Mouse (Mus musculus): ENCODE measurements around the gene Tmem121.

The Tmem121 gene

GRCm38 (mm10) chr12:113149341-113149740, 36.4 kb upstream of the Tmem121 start:
- DNase-seq (ENCODE audit: low spot score): no peak

GRCm38 (mm10) chr12:113149896-113150295, 35.8 kb upstream of the Tmem121 start:
- no peak for DNase-seq (ENCODE audit: low spot score)

- no peak for DNase-seq (ENCODE audit: low spot score)
These were observed 35.1 kb upstream of the Tmem121 start for GRCm38 (mm10) chr12:113150591-113150990.

- DNase-seq (ENCODE audit: low spot score): no peak
These were observed 34.7 kb upstream of the Tmem121 start for GRCm38 (mm10) chr12:113151046-113151445.

- peak; percentile 61 for DNase-seq (ENCODE audit: low spot score)
These were observed 34.0 kb upstream of the Tmem121 start for GRCm38 (mm10) chr12:113151661-113152271.

GRCm38 (mm10) chr12:113152272-113152661, 33.5 kb upstream of the Tmem121 start:
- no peak for DNase-seq (ENCODE audit: low spot score)

GRCm38 (mm10) chr12:113152991-113153525, 32.7 kb upstream of the Tmem121 start:
- no peak for DNase-seq (ENCODE audit: low spot score)

GRCm38 (mm10) chr12:113153971-113154370, 31.8 kb upstream of the Tmem121 start:
- DNase-seq (ENCODE audit: low spot score): no peak

- DNase-seq (ENCODE audit: low spot score): no peak
These were observed 31.0 kb upstream of the Tmem121 start for GRCm38 (mm10) chr12:113154747-113155075.

- DNase-seq (ENCODE audit: low spot score): peak; percentile 62
These were observed 30.5 kb upstream of the Tmem121 start for GRCm38 (mm10) chr12:113155076-113155771.

GRCm38 (mm10) chr12:113155887-113156539, 29.7 kb upstream of the Tmem121 start, which contains the start of gene Tedc1:
Gene Tedc1 (plus strand): TSS chr12:113156421.
- peak; percentile 99 for DNase-seq (ENCODE audit: low spot score)

GRCm38 (mm10) chr12:113156540-113156929, 29.2 kb upstream of the Tmem121 start:
- DNase-seq (ENCODE audit: low spot score): no peak

- no peak for DNase-seq (ENCODE audit: low spot score)
These were observed 28.7 kb upstream of the Tmem121 start for GRCm38 (mm10) chr12:113157002-113157401.

- no peak for DNase-seq (ENCODE audit: low spot score)
These were observed 28.2 kb upstream of the Tmem121 start for GRCm38 (mm10) chr12:113157521-113157920.

- no peak for DNase-seq (ENCODE audit: low spot score)
These were observed 27.8 kb upstream of the Tmem121 start for GRCm38 (mm10) chr12:113157971-113158370.

- no peak for DNase-seq (ENCODE audit: low spot score)
These were observed 22.1 kb upstream of the Tmem121 start for GRCm38 (mm10) chr12:113163561-113164006.

GRCm38 (mm10) chr12:113168031-113168536, 17.6 kb upstream of the Tmem121 start:
- no peak for DNase-seq (ENCODE audit: low spot score)

- DNase-seq (ENCODE audit: low spot score): no peak
These were observed 8.6 kb upstream of the Tmem121 start for GRCm38 (mm10) chr12:113176960-113177725.

- no peak for DNase-seq (ENCODE audit: low spot score)
These were observed 4.7 kb upstream of the Tmem121 start for GRCm38 (mm10) chr12:113181020-113181419.

GRCm38 (mm10) chr12:113184945-113185344, 785 bp upstream of the Tmem121 start:
- no peak for DNase-seq (ENCODE audit: low spot score)

GRCm38 (mm10) chr12:113186326-113187010, 738 bp downstream of the Tmem121 start:
- DNase-seq (ENCODE audit: low spot score): no peak

Measured in ovary, postnatal 36 days (tissue).